ENCODE assay signal across 11 mouse cellular contexts in genomic region chr8:88312966-88313365, GRCm38 (mm10). TPM values are rescaled to one million over a fixed set of nuclear protein-coding genes. Genes with fewer than 3 reads are reported as not detected.
A peak's percentile ranks its signal among the peaks of the same experiment; 100 is the strongest.
DNase-seq lines count a peak whose midpoint lies in the region; ATAC-seq and TF ChIP-seq lines count a peak whose summit lies in the region.
"Had no signal": no experiment of that assay in that cellular context is flagged by ENCODE, and none has a peak within 500 bp of the region (broad histone marks: within the 10 kb centered on the region; RNA-seq: fewer than 3 reads in every experiment).

No protein-coding gene starts in this region.

- H3K4me3 ChIP-seq in left cerebral cortex, adult 2 months: no peak overlapping the region
- H3K4me3 ChIP-seq in gastrocnemius, adult 2 months: no peak overlapping the region
- no peak overlapping the region for H3K4me3 ChIP-seq in forebrain, embryonic 16.5 days (replicated peaks; ENCODE audit: low read length)
- H3K4me3 ChIP-seq in hindbrain, embryonic 14.5 days (replicated peaks; ENCODE audit: low read length): no peak overlapping the region
- no peak overlapping the region for H3K4me3 ChIP-seq in hindbrain, embryonic 13.5 days
- H3K4me3 ChIP-seq: limb, embryonic 15.5 days; midbrain, embryonic 10.5 days had no signal

- 74% methylated on average over 8 of the region's 8 CpGs for WGBS in forebrain, embryonic 16.5 days
- 77% methylated on average over 8 of the region's 8 CpGs for WGBS in hindbrain, embryonic 14.5 days
- 75% methylated on average over 8 of the region's 8 CpGs for WGBS in hindbrain, embryonic 13.5 days

- DNase-seq in left cerebral cortex, postnatal 4 days: peak; percentile 33
- no peak for DNase-seq in left cerebral cortex, adult 2 months (ENCODE audit: extremely low spot score in 1 of 2, low spot score in 2 of 2)
- DNase-seq in adrenal gland, postnatal 25 days: peak; percentile 70
- peak; percentile 93 for DNase-seq in gastrocnemius, adult 2 months
- DNase-seq in kidney, postnatal 14 days: peak; percentile 23
- DNase-seq in hindbrain, embryonic 14.5 days (ENCODE audit: low spot score): no peak

- no peaks in the 10 kb centered on the region for H3K36me3 ChIP-seq in forebrain, embryonic 16.5 days (ENCODE audit: control insufficient read depth, insufficient read depth)
- no peaks in the 10 kb centered on the region for H3K36me3 ChIP-seq in hindbrain, embryonic 14.5 days (replicated peaks; ENCODE audit: control insufficient read depth, insufficient read depth)
- no peaks in the 10 kb centered on the region for H3K36me3 ChIP-seq in hindbrain, embryonic 13.5 days
- H3K36me3 ChIP-seq: limb, embryonic 15.5 days; midbrain, embryonic 10.5 days had no signal

- intact Hi-C loops in left cerebral cortex, postnatal 4 days (cut with DNase I): no loop called here
- intact Hi-C loops in left cerebral cortex, adult 2 months (cut with DNase I): no loop called here
- intact Hi-C loops in gastrocnemius, adult 2 months (cut with DNase I): loop anchor here (5.0 kb wide), 1 partner anchor 41 kb away; the partner anchor contains the start of gene Adcy7

- no peak overlapping the region for H3K27ac ChIP-seq in left cerebral cortex, adult 2 months
- peak overlapping the region; percentile 68 for H3K27ac ChIP-seq in gastrocnemius, adult 2 months
- no peak overlapping the region for H3K27ac ChIP-seq in forebrain, embryonic 16.5 days (ENCODE audit: low read length)
- no peak overlapping the region for H3K27ac ChIP-seq in hindbrain, embryonic 14.5 days
- no peak overlapping the region for H3K27ac ChIP-seq in hindbrain, embryonic 13.5 days
- H3K27ac ChIP-seq: limb, embryonic 15.5 days; midbrain, embryonic 10.5 days had no signal

- no peak for TF ChIP-seq CTCF in left cerebral cortex, adult 2 months (IDR thresholded peaks at IDR 0.05)
- peak; percentile 40 for TF ChIP-seq CTCF in gastrocnemius, adult 2 months (IDR thresholded peaks at IDR 0.05)

- no peak overlapping the region for H3K9ac ChIP-seq in forebrain, embryonic 16.5 days (replicated peaks; ENCODE audit: low read depth, low read length)
- H3K9ac ChIP-seq in hindbrain, embryonic 14.5 days: no peak overlapping the region
- H3K9ac ChIP-seq in hindbrain, embryonic 13.5 days: no peak overlapping the region
- H3K9ac ChIP-seq: limb, embryonic 15.5 days had no signal

- H3K27me3 ChIP-seq in forebrain, embryonic 16.5 days (replicated peaks; ENCODE audit: control insufficient read depth, insufficient read depth, low read length): no peaks in the 10 kb centered on the region
- no peaks in the 10 kb centered on the region for H3K27me3 ChIP-seq in hindbrain, embryonic 14.5 days (ENCODE audit: control insufficient read depth, insufficient read depth, low read length)
- H3K27me3 ChIP-seq in hindbrain, embryonic 13.5 days: no peaks in the 10 kb centered on the region
- H3K27me3 ChIP-seq: limb, embryonic 15.5 days had no signal

- H3K9me3 ChIP-seq in forebrain, embryonic 16.5 days (ENCODE audit: control insufficient read depth, low read length): no peaks in the 10 kb centered on the region
- no peaks in the 10 kb centered on the region for H3K9me3 ChIP-seq in hindbrain, embryonic 14.5 days (ENCODE audit: control insufficient read depth, low read length)
- no peaks in the 10 kb centered on the region for H3K9me3 ChIP-seq in hindbrain, embryonic 13.5 days
- H3K9me3 ChIP-seq: G1E; limb, embryonic 15.5 days; midbrain, embryonic 10.5 days had no signal

- H3K4me1 ChIP-seq in forebrain, embryonic 16.5 days (replicated peaks; ENCODE audit: control insufficient read depth, insufficient read depth, low read length): peaks cover 12% of the 10 kb centered on the region
- H3K4me1 ChIP-seq in hindbrain, embryonic 14.5 days (replicated peaks; ENCODE audit: control insufficient read depth, insufficient read depth, low read length): no peaks in the 10 kb centered on the region; the same call in 1 of the 2 replicates
- peaks cover 11% of the 10 kb centered on the region for H3K4me1 ChIP-seq in hindbrain, embryonic 13.5 days (replicated peaks)
- H3K4me1 ChIP-seq: midbrain, embryonic 10.5 days had no signal

- ATAC-seq in forebrain, embryonic 16.5 days: no peak
- no peak for ATAC-seq in hindbrain, embryonic 14.5 days (ENCODE audit: low FRiP score)
- no peak for ATAC-seq in hindbrain, embryonic 13.5 days (ENCODE audit: low FRiP score)

- no peak overlapping the region for H3K4me2 ChIP-seq in forebrain, embryonic 16.5 days (ENCODE audit: low read length)
- H3K4me2 ChIP-seq in hindbrain, embryonic 14.5 days (replicated peaks): no peak overlapping the region
- H3K4me2 ChIP-seq in hindbrain, embryonic 13.5 days: no peak overlapping the region
- H3K4me2 ChIP-seq: limb, embryonic 15.5 days had no signal

RNA-seq across cellular contexts. Expression of gene Adcy7, which starts 40.8 kb away (rescaled TPM):
- 10 to 100 TPM; 10.1 TPM for total RNA-seq in left cerebral cortex, postnatal 4 days (2021)
- 1 to 10 TPM; 4.1 to 4.8 TPM for total RNA-seq in left cerebral cortex, adult 2 months (2021)
- 5.4 and 8.4 TPM in 2 replicates for total RNA-seq in adrenal gland, postnatal 25 days (2021)
- total RNA-seq in gastrocnemius, adult 2 months (2021): 1 to 10 TPM; 3.4 to 6.6 TPM
- polyA plus RNA-seq in forebrain, embryonic 16.5 days (2015; fragmentation: Nextera tagmentation; extraction: Ambion mirVana): 2.1 TPM in 2 replicates
- polyA plus RNA-seq in hindbrain, embryonic 14.5 days (2014; fragmentation: Nextera tagmentation; extraction: Ambion mirVana): 4.9 and 6.3 TPM in 2 replicates
- 2.3 and 2.7 TPM in 2 replicates for polyA plus RNA-seq in hindbrain, embryonic 13.5 days (2015; fragmentation: Nextera tagmentation; extraction: Ambion mirVana)

RNA-seq across cellular contexts. Expression of gene Brd7, which starts 49.0 kb away (rescaled TPM):
- total RNA-seq in left cerebral cortex, postnatal 4 days (2021): 10 to 100 TPM; 63.8 to 76.9 TPM
- total RNA-seq in left cerebral cortex, adult 2 months (2021): 10 to 100 TPM; 45.6 to 57.3 TPM
- 90.1 and 90.3 TPM in 2 replicates for total RNA-seq in adrenal gland, postnatal 25 days (2021)
- 10 to 100 TPM; 74.5 to 85.4 TPM for total RNA-seq in gastrocnemius, adult 2 months (2021)
- polyA plus RNA-seq in forebrain, embryonic 16.5 days (2015; fragmentation: Nextera tagmentation; extraction: Ambion mirVana): 64.0 and 72.2 TPM in 2 replicates
- polyA plus RNA-seq in hindbrain, embryonic 14.5 days (2014; fragmentation: Nextera tagmentation; extraction: Ambion mirVana): 55.7 and 63.9 TPM in 2 replicates
- polyA plus RNA-seq in hindbrain, embryonic 13.5 days (2015; fragmentation: Nextera tagmentation; extraction: Ambion mirVana): 69.3 and 71.7 TPM in 2 replicates

Comparison
In these comparisons a context has a peak if more than half of its experiments do, and no peak if none do; other contexts are left out.
1. DNase-seq: peak in left cerebral cortex, postnatal 4 days (single experiment), adrenal gland, postnatal 25 days (single experiment), gastrocnemius, adult 2 months (single experiment) and kidney, postnatal 14 days (single experiment); none in left cerebral cortex, adult 2 months (0 of 2) and hindbrain, embryonic 14.5 days (single experiment).